Mouse (Mus musculus): ENCODE data around the gene Tab1. TPM values are rescaled to one million over a fixed set of nuclear protein-coding genes. Genes with fewer than 3 reads are reported as not detected.

Gene Tab1
- total RNA-seq (2021): 10 to 100 TPM; 28.2 to 30.2 TPM
- long read RNA-seq, experiment 1, transcript Tab1-201 (11 exons, 2,964 nt): major isoform, 18 of 30 reads
- long read RNA-seq, experiment 1, partial matches to known transcripts: 4 of 30 reads
- long read RNA-seq, experiment 1, other reads (novel, unspliced or antisense): 8 of 30 reads
- long read RNA-seq, experiment 2, transcript Tab1-201 (11 exons, 2,964 nt): major isoform, 27 of 42 reads
- long read RNA-seq, experiment 2, partial matches to known transcripts: 8 of 42 reads
- long read RNA-seq, experiment 2, other reads (novel, unspliced or antisense): 7 of 42 reads

- H3K27ac ChIP-seq: peak within 1 kb of the TSS; percentile 99
- peak within 1 kb of the TSS; percentile 93 for H3K4me3 ChIP-seq
- peak; percentile 93 for TF ChIP-seq CTCF (conservative IDR thresholded peaks at IDR 0.05)
- DNase-seq (ENCODE audit: low spot score in 2 of 2): peak; percentile 91 to 94
Observed at GRCm38 (mm10) chr15:80132993-80133586, at the start of gene Tab1. TSS of gene Tab1 (plus strand) at chr15:80133127.

DNA sequence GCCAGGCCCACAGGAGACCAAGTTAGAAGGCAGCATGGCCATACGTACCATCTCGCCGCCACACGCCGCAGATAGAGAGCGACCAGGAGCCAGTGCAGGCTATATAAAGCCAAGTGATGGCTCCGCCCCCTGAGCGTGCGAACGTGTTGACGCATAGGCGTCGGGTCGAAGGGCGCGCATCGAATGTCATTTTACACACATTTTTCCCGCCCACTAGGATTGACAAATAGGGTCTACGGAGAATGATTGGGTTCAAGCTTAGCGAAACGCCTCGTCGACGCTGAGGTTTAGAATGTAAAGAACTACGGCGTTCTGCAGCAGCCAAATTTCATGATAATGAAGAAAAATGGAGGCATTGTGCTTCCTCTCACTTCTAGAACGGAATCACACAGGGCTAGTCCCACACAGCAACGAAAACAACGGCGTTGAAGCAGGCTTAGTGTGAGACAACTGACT is 49.6 kb upstream of the Tab1 start:
- peak; percentile 98 for DNase-seq (ENCODE audit: low spot score in 2 of 2)
- Histone ChIP-seq H3K27ac (peak overlapping the region; percentile 97), H3K4me3 (peak overlapping the region; percentile 96)
- TF ChIP-seq CTCF (conservative IDR thresholded peaks at IDR 0.05): peak; percentile 25; the same call in 1 of the 2 replicates

DNA sequence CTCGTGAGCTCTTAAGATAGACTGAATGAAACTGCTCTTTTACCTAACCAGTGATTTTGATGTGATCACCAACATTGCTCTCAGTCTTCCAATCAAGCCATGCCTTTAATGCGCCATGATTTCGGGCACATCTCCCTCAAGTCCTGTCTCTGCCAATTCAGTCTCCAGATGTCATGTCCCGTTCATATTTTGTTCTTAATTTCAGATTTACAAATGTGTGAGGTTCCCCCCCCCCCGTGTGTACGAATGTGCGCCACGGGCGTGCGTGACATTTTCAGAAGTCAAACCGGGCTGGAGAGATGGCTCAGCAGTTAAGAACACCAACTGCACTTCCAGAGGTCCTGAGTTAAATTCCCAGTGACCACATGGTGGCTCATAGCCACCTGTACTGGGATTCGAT is 49.2 kb upstream of the Tab1 start:
- Histone ChIP-seq H3K4me3 (peak overlapping the region; percentile 96), H3K27ac (peak overlapping the region; percentile 97)
- TF ChIP-seq CTCF (conservative IDR thresholded peaks at IDR 0.05): no peak
- no peak for DNase-seq (ENCODE audit: low spot score in 2 of 2)

GRCm38 (mm10) chr15:80087406-80088012 is 45.4 kb upstream of the Tab1 start:
- Histone ChIP-seq H3K27ac (no peak overlapping the region), H3K4me3 (no peak overlapping the region)
- TF ChIP-seq CTCF (conservative IDR thresholded peaks at IDR 0.05): no peak
- no peak for DNase-seq (ENCODE audit: low spot score in 2 of 2)

GRCm38 (mm10) chr15:80088637-80089036 is 44.3 kb upstream of the Tab1 start:
- peak; percentile 93 for TF ChIP-seq CTCF (conservative IDR thresholded peaks at IDR 0.05)
- H3K4me3 ChIP-seq: no peak overlapping the region
- DNase-seq (ENCODE audit: low spot score in 2 of 2): peak; percentile 93 to 94
- H3K27ac ChIP-seq: 0 out of 2 replicates have a peak overlapping the region, but pooled peaks have one; percentile 8

GRCm38 (mm10) chr15:80090155-80090554 is 42.8 kb upstream of the Tab1 start:
- TF ChIP-seq CTCF (conservative IDR thresholded peaks at IDR 0.05): no peak
- Histone ChIP-seq H3K4me3 (no peak overlapping the region), H3K27ac (peak overlapping the region; percentile 92)
- no peak for DNase-seq (ENCODE audit: low spot score in 2 of 2)

DNA sequence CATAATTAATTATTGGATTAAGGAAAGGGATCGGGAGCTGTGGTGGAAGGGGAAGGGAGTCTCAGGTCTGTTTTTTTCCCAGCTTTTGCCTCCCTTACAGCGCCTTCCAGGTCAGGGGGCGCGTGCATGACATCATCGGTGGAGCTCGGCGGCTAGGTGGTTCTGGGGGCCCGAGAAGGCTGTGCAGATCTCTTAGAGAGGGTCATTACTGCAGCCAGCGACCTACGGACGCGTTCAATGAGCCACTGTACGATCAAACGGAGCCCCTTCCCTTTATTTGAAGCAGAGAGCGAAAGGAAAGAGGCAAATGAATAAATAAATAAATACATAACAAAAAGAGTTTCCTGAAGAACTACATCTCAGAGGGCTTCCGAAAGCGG is 42.2 kb upstream of the Tab1 start:
- Histone ChIP-seq H3K27ac (peak overlapping the region; percentile 92), H3K4me3 (peak overlapping the region; percentile 94)
- TF ChIP-seq CTCF (conservative IDR thresholded peaks at IDR 0.05): no peak
- no peak for DNase-seq (ENCODE audit: low spot score in 2 of 2)

DNA sequence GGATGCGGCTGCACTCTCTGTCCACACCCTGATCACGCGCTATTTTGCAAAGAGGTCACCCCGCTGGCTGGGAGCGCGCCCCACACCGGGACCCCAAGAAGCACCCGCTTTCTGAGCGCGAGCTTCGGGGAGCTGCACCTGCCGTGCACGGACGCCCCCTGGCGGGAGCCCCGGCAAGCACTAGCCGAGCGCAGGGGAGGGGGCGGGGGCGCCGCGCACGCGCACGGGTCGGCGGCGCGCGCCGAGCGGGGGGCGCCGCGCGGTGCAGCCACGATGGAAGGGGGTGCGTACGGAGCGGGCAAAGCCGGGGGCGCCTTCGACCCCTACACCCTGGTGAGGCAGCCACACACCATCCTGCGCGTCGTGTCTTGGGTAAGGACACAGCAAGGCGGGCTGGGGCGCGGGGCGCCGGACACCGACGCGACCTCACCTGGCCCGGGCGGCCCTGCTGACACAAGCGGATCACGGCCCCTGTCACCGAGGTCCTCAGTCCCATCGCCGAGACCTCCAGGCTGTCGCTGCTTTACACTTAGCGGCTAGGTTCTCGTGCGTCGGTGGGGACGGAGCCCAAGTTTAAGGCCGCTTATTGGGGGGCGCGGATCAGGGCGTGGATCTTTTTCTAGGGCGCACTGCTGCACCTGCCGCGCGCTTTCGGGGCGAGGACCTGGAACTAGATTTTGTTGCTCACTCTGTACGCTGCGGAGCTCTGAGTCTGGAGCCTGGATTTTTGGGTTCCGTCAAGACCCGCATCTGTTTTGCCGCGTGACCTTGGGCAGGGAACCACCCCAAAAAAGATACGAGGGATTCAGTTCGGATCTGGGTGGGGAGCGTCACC is 41.6 kb upstream of the Tab1 start, which contains the start of the genes Syngr1 and Rpl3:
Gene Syngr1 (plus strand): TSS at position 214 of the 835 bp plus-strand sequence.
Gene Rpl3 (minus strand): TSS at position 748 of the 835 bp plus-strand sequence.
- DNase-seq (ENCODE audit: low spot score in 2 of 2): peak; percentile 82 to 94
- peak; percentile 80 for TF ChIP-seq CTCF (conservative IDR thresholded peaks at IDR 0.05)
- peak within 1 kb of the TSS; percentile 94 for H3K4me3 ChIP-seq
- H3K27ac ChIP-seq: peak within 1 kb of the TSS; percentile 92

DNA sequence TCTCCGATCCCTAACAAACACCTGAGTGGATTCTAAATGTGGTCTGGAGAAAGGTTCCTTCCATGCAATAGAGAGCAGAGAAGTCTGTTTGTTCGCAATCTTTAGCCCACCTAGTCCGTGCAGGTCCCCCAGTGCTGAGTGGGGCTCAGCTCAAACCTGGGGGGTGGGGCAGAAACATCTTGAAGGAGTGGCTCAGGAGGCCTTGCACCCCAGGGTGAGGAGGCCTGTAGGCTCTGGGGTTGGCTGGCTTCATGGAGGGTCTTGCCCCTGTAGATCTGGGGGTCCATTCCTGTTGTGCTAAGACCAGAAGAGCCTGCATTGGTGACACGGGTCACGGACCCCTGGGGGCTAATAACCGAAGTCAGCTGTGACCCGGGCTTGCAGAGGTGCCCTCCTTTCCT is 40.9 kb upstream of the Tab1 start:
- Histone ChIP-seq H3K27ac (peak overlapping the region; percentile 92), H3K4me3 (peak overlapping the region; percentile 94)
- no peak for DNase-seq (ENCODE audit: low spot score in 2 of 2)
- TF ChIP-seq CTCF (conservative IDR thresholded peaks at IDR 0.05): no peak

DNA sequence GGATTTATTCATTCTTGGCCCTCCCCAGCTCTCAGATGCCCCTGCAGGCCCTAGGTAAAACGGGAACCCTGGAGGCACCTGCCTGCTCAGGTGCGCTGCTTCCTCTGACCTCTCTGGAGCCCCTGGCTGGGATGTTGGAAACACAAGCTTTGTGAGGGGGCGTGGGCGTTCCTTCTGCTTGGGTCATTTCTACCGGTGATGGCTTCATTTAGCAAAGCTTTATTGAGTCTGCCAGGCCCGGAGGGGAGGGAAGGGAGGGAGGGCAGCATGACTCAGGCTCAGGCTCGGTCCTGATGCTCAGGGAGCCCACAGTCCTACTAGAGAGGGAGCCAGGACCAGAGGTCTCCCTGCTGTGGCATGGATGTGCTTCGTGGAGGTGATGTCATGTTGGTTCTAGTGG is 40.3 kb upstream of the Tab1 start:
- DNase-seq (ENCODE audit: low spot score in 2 of 2): no peak
- TF ChIP-seq CTCF (conservative IDR thresholded peaks at IDR 0.05): no peak
- peak overlapping the region; percentile 92 for H3K27ac ChIP-seq
- peak overlapping the region; percentile 94 for H3K4me3 ChIP-seq

GRCm38 (mm10) chr15:80094201-80094600 is 38.7 kb upstream of the Tab1 start:
- no peak for DNase-seq (ENCODE audit: low spot score in 2 of 2)
- Histone ChIP-seq H3K27ac (peak overlapping the region; percentile 61), H3K4me3 (no peak overlapping the region)
- TF ChIP-seq CTCF (conservative IDR thresholded peaks at IDR 0.05): no peak

- no peak for DNase-seq (ENCODE audit: low spot score in 2 of 2)
- TF ChIP-seq CTCF (conservative IDR thresholded peaks at IDR 0.05): no peak
- Histone ChIP-seq H3K4me3 (no peak overlapping the region), H3K27ac (peak overlapping the region; percentile 16; the same call in 1 of the 2 replicates)
Observed at GRCm38 (mm10) chr15:80095596-80095995, 37.3 kb upstream of the Tab1 start.
